Mouse (Mus musculus) left cerebral cortex, adult 11 months (tissue): ENCODE results near the gene Stap2.

Source experiments
- DNase-seq: peaks from one replicate; pipeline ENCODE4 v3.0.0; 2022; ENCODE audit warnings: low spot score

The Stap2 gene

DNA sequence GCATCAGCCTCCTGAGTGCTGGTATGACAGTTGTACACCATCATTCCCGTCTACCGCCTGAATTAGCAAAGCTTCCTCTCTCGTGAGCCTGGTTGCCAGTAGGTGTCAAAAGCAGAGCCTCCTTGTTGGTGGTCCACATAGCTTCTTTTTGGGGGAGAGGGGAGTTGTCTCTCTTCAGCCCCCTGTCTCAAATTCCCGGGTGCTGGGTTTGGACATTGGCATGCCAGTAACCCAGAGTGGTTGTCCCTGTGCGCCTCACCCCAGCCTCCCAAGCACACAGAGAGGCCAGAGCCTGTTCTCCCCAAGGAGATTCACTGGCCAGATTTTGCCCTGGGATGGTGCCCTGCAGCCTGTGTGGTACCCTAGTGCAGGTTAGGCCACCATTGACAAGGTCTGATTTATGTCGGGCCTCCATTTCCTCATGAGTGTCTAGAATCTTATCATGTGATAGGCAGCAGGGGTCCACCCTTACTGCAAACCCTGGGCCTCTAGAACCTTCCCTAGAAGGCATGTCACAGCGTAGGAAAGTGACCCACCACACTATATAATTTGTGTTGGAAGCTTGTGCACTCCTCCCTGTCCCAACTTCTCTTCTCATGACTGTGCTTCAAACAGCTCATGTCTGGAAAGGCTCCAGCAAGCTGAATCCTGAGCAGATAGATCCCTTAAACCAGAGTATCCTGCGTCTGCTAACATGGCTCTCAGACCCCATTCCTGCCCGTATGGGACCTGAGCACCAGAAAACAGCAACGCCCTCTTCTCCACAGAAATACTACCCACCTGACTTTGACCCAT lies 45.2 kb downstream of the Stap2 start:
- no peak for DNase-seq

- DNase-seq = peak; percentile 94
These were observed 46.3 kb downstream of the Stap2 start, which contains the start of gene Yju2 for GRCm38 (mm10) chr17:55958918-55959728. Yju2 (plus strand) TSS chr17:55959099.

DNA sequence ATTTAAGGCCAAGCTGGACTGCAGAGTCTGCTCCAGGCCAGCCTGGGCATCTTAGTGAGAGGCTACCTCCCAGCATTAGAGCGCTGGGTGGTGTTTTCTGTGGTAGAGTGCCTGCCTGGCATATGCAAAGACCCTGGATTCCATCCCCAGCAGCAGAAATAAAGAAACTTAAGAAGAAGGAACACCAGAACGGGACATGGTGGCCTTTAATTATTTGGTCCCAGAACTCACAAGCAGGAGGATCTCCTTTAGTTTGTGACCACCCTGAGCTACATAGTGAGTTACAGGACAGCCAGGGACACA lies 46.8 kb downstream of the Stap2 start:
- DNase-seq = no peak

GRCm38 (mm10) chr17:55957726-55958583 lies 47.4 kb downstream of the Stap2 start:
- no peak for DNase-seq

DNA sequence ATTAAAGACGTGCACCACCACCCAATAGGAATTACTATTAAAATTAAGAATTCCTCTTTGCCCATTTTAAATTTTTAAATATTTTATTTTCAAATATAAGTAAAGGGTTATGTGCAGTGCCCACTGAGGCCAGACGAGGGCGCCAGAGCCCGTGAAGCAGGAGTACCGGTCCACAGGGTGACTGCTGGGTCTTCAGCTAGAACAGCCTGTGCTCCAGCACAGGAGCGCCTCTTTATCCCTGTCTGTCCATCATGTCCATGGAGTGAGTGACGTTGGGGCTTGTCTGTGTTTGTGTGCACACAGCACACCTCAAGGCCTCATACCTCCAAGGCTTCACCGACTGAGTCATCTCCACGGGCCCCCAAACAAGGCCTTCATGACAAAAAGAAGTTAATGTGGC lies 48.2 kb downstream of the Stap2 start:
- no peak for DNase-seq

DNA sequence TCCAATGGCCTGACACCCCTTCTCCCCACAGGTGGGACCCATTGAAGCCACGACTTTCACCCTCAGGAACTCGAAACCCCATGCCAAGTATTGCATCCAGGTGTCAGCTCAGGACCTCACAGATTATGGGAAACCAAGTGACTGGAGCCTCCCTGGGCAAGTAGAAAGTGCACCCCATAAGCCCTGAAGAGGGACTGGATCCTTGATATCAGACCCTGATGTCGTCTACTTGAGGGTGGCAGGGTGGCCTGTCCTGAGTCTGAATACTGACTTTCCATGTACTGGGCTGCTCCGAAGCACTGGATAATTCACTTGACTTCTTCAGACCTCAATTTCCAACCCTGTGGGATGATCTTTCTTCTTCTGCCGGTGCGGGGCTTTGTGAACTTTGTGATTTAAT lies 48.8 kb downstream of the Stap2 start:
- no peak for DNase-seq

DNA sequence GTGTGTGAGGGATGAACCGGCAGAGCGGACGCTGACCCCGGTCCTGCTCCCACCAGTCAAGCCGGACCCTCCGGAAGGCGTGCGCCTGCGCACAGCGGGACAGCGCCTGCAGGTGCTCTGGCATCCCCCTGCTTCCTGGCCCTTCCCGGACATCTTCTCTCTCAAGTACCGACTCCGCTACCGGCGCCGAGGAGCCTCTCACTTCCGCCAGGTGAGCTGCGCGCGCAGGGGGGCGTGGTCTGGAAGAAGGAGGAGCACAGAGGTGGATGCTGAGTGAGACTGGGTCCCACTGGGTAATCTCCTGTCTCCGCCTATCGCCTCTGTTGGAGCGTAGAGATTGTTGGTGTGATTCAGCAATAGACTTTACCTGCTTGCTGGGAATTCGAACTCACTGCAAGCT lies 49.3 kb downstream of the Stap2 start:
- DNase-seq = no peak

DNA sequence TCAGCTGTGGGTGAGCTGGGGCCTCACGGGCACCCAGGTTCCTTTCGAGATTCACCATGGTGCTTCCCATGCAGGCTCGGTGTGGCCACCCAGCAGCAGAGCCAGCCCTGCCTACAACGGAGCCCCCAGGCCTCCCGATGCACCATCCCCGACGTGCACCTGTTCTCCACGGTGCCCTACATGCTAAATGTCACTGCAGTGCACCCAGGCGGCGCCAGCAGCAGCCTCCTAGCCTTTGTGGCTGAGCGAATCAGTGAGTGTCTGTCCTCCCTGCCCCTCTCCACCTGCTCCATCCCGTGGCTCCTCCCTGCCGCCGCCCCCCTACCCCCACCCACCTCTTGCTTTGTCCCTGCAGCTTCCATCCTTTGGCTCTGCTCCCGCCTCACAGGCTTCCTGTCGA lies 51.2 kb downstream of the Stap2 start:
- no peak for DNase-seq

- DNase-seq = no peak
These were observed 51.6 kb downstream of the Stap2 start for GRCm38 (mm10) chr17:55953751-55954150.

GRCm38 (mm10) chr17:55952447-55953027 lies 52.8 kb downstream of the Stap2 start, which contains the start of gene Ebi3:
Ebi3 (plus strand) TSS chr17:55952640.
- no peak for DNase-seq

GRCm38 (mm10) chr17:55952041-55952440 lies 53.3 kb downstream of the Stap2 start:
- no peak for DNase-seq

DNA sequence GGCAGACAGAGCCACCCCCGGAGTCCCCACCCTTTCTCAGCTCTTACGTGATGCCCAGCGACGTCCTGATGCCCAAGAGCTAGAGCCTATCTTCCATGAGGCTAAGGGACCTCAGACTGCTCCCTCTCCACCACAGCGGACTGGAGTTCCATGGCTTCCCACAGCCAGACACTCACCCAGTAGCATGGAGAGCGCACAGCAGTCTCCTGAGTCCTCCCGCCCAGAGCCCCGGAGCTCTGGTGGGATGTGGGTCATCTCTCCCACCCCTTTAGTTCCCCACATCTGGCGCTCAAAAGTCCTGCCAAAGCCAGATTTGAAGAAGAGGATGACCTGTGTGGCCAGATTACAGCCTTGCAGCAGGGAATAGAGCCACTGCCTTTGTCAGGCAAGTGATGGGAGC lies 54.8 kb downstream of the Stap2 start:
- no peak for DNase-seq

DNA sequence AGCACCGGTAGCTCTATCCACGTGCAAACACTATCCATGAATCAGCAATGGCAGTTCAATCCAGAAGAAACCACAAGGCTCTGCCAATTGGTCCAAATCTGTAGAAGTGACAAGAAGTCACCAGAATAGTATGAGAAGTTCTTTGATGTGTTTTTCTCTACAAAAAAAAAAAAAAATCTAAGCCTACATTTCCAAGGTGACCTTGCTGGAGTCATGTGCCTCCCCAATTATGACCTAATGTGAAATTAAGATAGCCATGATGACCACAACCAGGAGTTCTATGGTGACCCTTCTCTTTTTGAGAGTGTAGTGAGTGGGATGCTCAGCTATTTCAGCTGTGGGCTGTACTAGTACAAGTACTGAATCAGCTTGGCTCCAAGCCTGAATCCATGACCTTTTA lies 56.0 kb downstream of the Stap2 start, which contains the start of gene Zfp119b:
Zfp119b (minus strand) TSS at position 101 of the 400 bp plus-strand sequence.
- no peak for DNase-seq

- DNase-seq = no peak
These were observed 56.7 kb downstream of the Stap2 start for GRCm38 (mm10) chr17:55948647-55949046.
